Mouse (Mus musculus): ENCODE measurements around the gene Med29. TPM values are rescaled to one million over a fixed set of nuclear protein-coding genes. Genes with fewer than 3 reads are reported as not detected.

Med29 gene
- 10 to 100 TPM; 20.5 to 20.9 TPM for total RNA-seq (2021)
- long read RNA-seq, transcript Med29-201 (4 exons, 1,281 nt): major isoform, 48 of 51 reads
- long read RNA-seq, partial matches to known transcripts: 0 of 51 reads
- long read RNA-seq, other reads (novel, unspliced or antisense): 3 of 51 reads

- DNase-seq (ENCODE audit: low spot score in 2 of 2): peak; percentile 91 to 95
These were observed at the start of gene Med29, which contains the start of gene Paf1 for GRCm38 (mm10) chr7:28392429-28393271. Med29 (minus strand) TSS chr7:28392708. Paf1 (plus strand) TSS chr7:28392951.

GRCm38 (mm10) chr7:28441776-28442485 lies 49.4 kb upstream of the Med29 start:
- no peak for DNase-seq (ENCODE audit: low spot score in 2 of 2)

- DNase-seq (ENCODE audit: low spot score in 2 of 2): no peak
These were observed 48.2 kb upstream of the Med29 start for GRCm38 (mm10) chr7:28440739-28441138.

DNA sequence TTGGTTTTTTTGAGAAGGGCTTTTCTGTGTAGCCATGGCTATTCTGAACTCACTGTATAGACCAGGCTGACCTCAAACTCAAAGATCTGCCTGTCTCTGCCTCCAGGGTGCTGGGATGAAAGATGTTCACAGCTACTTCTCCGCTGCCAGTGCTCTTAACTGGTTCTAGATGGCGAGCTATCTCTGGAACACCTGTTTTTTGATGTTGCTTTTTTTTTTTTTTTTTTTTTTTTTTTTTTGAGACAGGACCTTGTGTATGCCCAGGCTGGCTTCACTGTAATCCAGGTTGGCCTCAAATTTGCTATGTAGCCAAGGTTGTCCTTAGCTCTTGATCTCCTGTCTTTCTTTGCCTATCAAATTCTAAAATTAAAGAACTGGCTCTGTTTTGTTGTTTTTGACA lies 46.3 kb upstream of the Med29 start:
- DNase-seq (ENCODE audit: low spot score in 2 of 2): no peak

- DNase-seq (ENCODE audit: low spot score in 2 of 2): no peak
These were observed 45.5 kb upstream of the Med29 start for GRCm38 (mm10) chr7:28437964-28438363.

DNA sequence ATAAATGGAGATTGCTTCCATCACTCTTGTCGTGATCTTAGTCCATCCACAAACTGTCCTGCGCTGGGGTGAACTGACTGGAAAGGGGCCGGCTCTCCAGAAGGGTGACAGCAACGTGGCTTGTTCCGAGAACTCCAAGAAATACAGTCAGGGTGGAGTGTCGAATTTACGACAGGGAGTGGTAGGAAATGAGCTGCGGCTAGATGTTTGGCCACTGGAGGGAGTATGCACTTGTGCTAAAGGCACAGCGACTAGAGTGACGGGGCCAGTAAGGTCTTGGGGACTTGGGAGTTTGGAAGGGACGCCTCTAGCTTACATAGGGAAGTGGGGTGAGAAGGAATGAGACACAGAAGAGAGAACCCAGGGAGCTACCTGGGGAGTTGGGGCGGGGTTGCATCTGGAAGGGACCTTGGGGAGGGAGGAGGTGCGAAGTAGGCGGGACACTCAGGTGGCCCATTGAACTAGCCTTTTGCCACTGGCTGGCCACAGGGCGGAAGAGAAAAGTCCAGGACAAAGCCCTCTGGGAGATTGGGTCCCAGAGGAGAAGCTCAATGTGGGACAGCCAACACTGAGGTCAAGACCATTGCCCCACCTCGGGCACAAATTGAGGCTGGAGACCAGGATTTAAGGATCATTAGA lies 44.5 kb upstream of the Med29 start, which contains the start of gene Gmfg:
TSS of gene Gmfg (plus strand) at position 516 of the 639 bp plus-strand sequence.
- peak; percentile 81 to 82 for DNase-seq (ENCODE audit: low spot score in 2 of 2)

DNA sequence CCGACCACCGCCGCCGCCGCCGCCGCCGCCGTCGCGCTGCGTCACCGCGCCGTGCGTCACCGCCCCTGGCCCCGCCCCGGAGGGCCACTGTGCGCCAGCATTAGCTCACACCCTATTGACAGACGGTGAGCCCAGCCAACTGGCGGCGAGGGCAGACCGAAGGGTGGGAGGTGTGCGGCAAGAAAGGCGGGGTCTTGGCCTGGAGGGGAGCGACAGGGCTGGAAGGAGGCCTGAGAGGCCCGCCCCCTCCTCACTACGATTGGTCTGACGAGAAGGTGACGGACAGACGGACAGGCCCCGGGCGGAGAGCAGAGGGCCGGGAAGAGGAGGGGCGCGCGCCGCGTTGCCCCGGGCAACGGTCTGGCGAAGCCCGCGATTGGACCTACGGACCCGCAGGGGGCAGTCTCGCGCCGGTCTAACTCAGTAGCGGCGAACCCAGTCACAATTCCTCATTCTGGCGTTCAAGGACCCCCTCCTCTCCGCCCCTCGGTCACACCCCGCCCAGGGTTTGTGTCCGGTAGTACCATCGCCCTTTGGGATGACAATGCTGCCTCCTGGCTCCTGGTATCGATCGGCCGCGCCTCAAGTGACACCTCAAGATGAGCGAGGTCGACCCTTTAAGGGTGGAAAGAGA lies 43.9 kb upstream of the Med29 start:
- DNase-seq (ENCODE audit: low spot score in 2 of 2): peak; percentile 100

- DNase-seq (ENCODE audit: low spot score in 2 of 2): peak; percentile 32 to 57
These were observed 43.3 kb upstream of the Med29 start for GRCm38 (mm10) chr7:28435660-28436259.

DNA sequence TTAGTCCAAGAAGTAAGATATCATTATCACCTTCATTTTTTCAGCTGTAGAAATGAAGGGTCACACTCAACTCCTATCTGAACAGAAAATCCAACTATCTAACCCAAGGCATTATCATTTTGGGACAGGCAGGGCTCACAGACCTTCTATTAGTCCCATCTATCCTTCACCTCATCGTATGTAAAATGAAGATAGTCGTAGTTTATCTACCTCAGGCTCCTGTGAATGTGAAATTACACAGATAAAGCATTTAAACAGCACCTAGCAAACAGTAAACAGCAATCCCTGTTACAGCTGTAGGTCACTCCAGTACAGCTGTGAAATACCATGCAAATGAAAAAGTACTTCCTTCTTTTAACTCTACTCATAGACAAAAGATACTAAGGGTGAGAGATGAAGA lies 39.7 kb upstream of the Med29 start:
- no peak for DNase-seq (ENCODE audit: low spot score in 2 of 2)

- DNase-seq (ENCODE audit: low spot score in 2 of 2): no peak
These were observed 38.0 kb upstream of the Med29 start for GRCm38 (mm10) chr7:28430512-28430911.

DNA sequence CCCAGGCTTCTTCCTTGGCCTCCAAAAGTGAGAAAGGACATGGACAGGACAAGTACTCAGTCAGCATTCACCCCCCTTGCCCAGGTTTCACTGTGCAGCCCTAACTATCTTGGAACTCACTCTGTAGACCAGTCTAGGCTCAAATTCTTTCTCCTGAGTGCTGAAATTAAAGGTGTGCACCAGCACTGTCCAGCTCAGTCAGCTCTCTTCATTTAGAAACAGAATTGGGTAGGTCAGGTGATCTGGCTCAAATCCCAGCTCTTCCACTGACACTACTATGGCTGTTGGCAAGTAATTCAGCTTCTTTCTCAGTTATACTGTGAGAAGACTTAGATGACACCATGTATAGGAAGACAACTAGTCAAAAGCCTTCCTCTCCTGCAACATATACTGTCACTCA lies 35.2 kb upstream of the Med29 start:
- DNase-seq (ENCODE audit: low spot score in 2 of 2): no peak

GRCm38 (mm10) chr7:28423018-28423417 lies 30.5 kb upstream of the Med29 start:
- no peak for DNase-seq (ENCODE audit: low spot score in 2 of 2)

DNA sequence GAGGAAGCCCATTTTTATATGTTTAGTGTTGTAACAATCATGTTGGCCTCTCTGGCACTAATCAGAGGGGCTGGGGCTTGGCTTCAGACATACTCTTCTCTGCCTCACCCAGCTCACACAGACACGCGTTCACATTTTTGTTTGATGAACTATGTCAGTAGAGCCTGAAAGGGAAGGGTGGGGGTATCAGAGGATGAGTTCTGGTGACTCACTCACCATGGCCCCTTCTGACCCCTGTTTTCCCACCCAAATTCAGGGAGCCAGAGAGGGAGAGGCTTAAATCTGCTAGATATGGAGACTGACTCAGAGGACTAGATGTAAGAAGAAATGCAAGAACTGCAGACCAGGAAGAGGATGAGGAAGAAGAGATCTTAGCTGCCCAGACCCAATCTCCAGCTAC lies 26.9 kb upstream of the Med29 start:
- no peak for DNase-seq (ENCODE audit: low spot score in 2 of 2)

DNA sequence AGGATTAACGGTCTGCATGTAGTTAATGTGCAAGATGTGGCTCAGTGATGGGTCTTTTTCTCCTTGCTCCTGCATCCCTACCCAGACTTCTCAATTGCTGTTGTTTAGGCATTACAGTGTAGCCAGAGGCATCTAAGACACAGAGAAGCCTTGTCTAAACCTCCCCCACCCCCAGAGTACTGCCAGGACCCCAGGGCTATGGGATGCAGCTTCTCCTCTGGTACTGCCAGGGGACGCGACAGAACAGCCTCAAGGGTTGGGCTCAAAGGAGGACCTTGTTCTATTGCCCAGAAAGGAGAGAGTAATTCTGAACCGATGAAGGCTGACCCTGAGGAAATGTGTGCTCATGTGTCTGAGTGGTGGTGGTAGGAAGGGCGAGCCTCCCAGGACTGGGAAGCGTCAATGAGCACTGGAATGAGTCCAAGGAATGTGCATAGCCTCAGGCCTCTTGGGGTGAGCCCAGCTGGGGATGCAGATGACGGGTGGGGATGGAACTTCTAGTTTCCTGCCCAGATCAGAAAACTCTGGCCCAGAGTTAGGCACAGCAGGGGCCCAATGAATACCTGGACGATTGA lies 25.7 kb upstream of the Med29 start:
- DNase-seq (ENCODE audit: low spot score in 2 of 2): peak in 1 of 2 experiments; percentile 20

- DNase-seq (ENCODE audit: low spot score in 2 of 2): no peak
These were observed 24.9 kb upstream of the Med29 start for GRCm38 (mm10) chr7:28417368-28417767.

GRCm38 (mm10) chr7:28412826-28413225 lies 20.3 kb upstream of the Med29 start:
- DNase-seq (ENCODE audit: low spot score in 2 of 2): no peak

DNA sequence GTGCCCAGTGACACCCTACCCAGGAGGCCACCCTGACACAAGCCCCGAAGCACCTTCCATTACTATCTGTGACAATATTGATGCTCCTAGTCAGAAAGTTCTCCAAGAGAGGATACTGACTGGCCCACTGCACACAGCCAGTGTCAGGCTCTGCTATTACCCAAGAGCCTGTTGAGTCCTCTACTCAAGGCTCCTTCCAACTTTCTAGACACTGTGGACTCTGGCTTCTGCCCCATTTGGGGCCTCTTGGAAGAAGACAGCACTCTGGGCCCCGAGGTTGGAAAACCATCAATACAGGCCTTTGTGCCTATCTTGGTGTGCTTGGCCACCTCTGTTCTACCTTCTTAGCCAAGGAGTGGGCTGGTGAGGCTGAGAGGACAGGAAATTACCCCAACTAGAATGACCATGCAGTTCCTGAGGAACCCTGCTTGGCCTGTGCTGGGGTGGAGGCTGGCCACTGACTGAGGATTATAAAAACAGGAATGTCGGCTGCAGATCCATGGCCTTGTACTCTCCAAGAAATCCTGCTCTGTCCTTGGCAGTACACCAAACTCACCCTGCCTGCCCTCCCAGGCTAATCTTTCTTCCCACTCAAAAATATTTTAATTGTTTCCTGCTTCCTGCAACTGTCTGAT lies 18.4 kb upstream of the Med29 start:
- DNase-seq (ENCODE audit: low spot score in 2 of 2): no peak

GRCm38 (mm10) chr7:28401942-28402341 lies 9.4 kb upstream of the Med29 start:
- no peak for DNase-seq (ENCODE audit: low spot score in 2 of 2)

DNA sequence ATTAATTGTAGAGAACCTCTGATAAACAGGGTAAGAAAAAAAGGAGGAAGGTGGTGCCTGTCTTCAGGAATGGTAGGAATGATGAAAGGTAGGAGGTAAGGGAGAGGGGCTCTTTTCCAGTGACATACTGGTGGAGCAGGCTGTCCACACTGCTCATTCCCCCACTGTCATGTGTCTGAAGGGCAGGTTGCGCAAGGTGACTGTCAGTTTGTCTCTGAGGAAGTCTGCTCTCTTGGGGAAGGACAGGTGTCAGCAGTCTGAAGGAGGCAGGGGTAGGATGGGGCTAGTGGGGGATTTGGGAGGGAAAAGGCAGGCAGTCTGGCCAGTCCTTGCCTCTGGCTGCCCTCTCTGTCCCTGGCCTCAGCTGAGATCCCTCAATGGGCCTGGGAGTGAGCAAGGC lies 8.5 kb upstream of the Med29 start:
- DNase-seq (ENCODE audit: low spot score in 2 of 2): no peak
